Mouse (Mus musculus) midbrain, embryonic 12.5 days (tissue): Measurements from ENCODE around the gene Fhdc1. TPM values are rescaled to one million over a fixed set of nuclear protein-coding genes. Genes with fewer than 3 reads are reported as not detected.
A peak's percentile ranks its signal among the peaks of the same experiment; 100 is the strongest.

ENCODE experiments used
- ATAC-seq: fragments of 200-750 bp; cut with Nextera tagmentation; 2 replicates; pipeline ENCODE4 v1.8.0; 2017; ENCODE audit warnings: low read depth, moderate TSS enrichment, moderate library complexity; ENCODE audit not compliant: low FRiP score
- H3K27ac ChIP-seq: fragments of 300-500 bp; sonication (generic); replicated peaks from 2 replicates; pipeline ENCODE4 v1.5.1; 2016; ENCODE audit warnings: mild to moderate bottlenecking
- H3K27me3 ChIP-seq: fragments of 300-500 bp; sonication (generic); 2 replicates; pipeline ENCODE4 v1.6.1; 2016; ENCODE audit warnings: mild to moderate bottlenecking
- H3K36me3 ChIP-seq: fragments of 300-500 bp; sonication (generic); 2 replicates; pipeline ENCODE4 v1.6.1; 2016
- H3K4me1 ChIP-seq: fragments of 300-500 bp; sonication (generic); 2 replicates; pipeline ENCODE4 v1.6.1; 2016
- H3K4me2 ChIP-seq: fragments of 300-500 bp; sonication (generic); replicated peaks from 2 replicates; pipeline ENCODE4 v1.6.1; 2016; ENCODE audit warnings: mild to moderate bottlenecking, moderate library complexity
- H3K4me3 ChIP-seq: fragments of 300-500 bp; sonication (generic); 2 replicates; pipeline ENCODE4 v1.5.1; 2016; ENCODE audit warnings: mild to moderate bottlenecking
- H3K9ac ChIP-seq: fragments of 300-500 bp; sonication (generic); replicated peaks from 2 replicates; pipeline ENCODE4 v1.6.1; 2016; ENCODE audit warnings: mild to moderate bottlenecking, moderate library complexity
- H3K9me3 ChIP-seq: fragments of 300-500 bp; sonication (generic); 2 replicates; pipeline ENCODE4 v1.6.1; 2016; ENCODE audit warnings: mild to moderate bottlenecking
- WGBS: fragments of 180-500 bp; shearing (Covaris S2); methylation state at CpG from one replicate; pipeline ENCODE4 v1.1.7; 2016; 5-methylcytosine and 5-hydroxymethylcytosine counted together
- polyA plus RNA-seq: library from polyadenylated mRNA; unstranded; fragments of >200 nt; fragmentation: Nextera tagmentation; extraction: Ambion mirVana; gene quantifications from 2 replicates; pipeline ENCODE4 v1.2.1, GENCODE M21; 2016

Gene Fhdc1
- polyA plus RNA-seq, 1 experiment from 2014 or later = 4.9 TPM

DNA sequence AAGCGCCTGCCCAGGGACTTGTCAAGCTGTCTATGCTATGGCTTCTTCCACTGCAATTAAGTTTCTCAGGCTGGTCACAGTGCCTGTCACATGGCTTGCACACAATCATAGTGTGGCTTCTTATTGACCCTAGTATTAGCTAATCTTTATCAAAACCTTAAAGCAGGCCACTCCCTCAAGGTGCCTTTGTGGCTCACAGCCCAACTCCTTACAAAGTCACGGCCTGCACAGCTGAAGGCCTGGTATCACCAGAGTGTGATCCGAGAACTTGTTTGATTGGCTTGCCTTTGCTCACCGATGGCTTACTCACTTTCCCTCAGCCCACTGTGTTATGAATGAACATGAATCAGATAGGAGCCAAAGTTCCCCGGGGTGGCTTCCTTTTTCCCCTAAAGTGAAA is 52.5 kb downstream of the Fhdc1 start:
- Histone ChIP-seq H3K4me1 (peaks cover 12% of the 10 kb centered on the region), H3K4me2 (no peak overlapping the region), H3K9me3 (no peaks in the 10 kb centered on the region), H3K9ac (no peak overlapping the region), H3K27me3 (no peaks in the 10 kb centered on the region; the same call in 1 of the 2 replicates), H3K4me3 (no peak overlapping the region), H3K36me3 (no peaks in the 10 kb centered on the region), H3K27ac (no peak overlapping the region)
- 91% methylated on average over 5 of the region's 5 CpGs for WGBS
- ATAC-seq = no peak

DNA sequence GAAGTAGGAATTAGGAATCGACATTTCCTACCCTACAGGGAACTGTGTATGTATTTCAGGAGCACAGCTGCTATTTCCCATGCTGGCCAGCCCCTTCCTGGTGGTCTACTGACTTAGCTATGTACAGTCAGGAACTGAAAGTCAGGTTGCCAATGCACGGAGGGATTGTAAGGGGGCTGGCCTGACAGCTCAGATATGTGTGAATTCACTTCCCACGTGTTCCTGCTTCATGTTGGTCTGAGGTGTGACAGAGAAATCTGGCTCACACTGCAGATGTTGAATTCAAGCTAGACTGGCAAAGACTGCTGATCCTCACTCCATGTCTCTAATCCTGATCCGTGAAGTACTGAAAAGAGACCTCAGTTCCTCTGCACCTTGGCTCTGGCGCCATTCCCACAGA is 57.9 kb downstream of the Fhdc1 start:
- Histone ChIP-seq H3K4me2 (no peak overlapping the region), H3K4me3 (no peak overlapping the region), H3K27ac (no peak overlapping the region), H3K9ac (no peak overlapping the region), H3K36me3 (no peaks in the 10 kb centered on the region), H3K4me1 (peaks cover 10% of the 10 kb centered on the region), H3K9me3 (no peaks in the 10 kb centered on the region), H3K27me3 (no peaks in the 10 kb centered on the region)
- no peak for ATAC-seq
- WGBS = 85% methylated on average over 5 of the region's 5 CpGs

DNA sequence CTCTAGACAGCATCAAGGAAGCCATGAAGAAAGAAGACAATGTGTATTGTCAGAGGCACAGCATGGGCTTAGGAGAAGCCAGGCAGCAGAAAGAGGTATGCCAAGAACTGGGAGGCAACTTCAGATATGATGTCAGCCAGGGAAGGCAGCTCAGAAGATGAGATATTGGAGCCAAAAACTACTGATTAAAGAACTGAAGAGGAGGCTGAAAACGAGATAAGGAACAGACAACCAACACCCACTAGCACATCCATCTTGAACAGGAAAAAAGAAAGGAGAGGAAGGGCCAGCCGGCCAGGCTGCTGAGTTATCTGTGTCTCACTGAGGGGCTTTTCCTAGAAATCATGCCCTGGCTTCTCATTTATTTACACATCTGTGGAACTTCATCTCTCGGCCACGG is 66.4 kb downstream of the Fhdc1 start:
- 72% methylated on average over 4 of the region's 4 CpGs for WGBS
- no peaks in the 10 kb centered on the region; the same call in 1 of the 2 replicates for H3K9me3 ChIP-seq
- H3K9ac ChIP-seq = no peak overlapping the region
- H3K27ac ChIP-seq = no peak overlapping the region
- no peak overlapping the region for H3K4me2 ChIP-seq
- H3K4me3 ChIP-seq = no peak overlapping the region
- H3K4me1 ChIP-seq = no peaks in the 10 kb centered on the region; the same call in 1 of the 2 replicates
- H3K27me3 ChIP-seq = 0 out of 2 replicates have a peak, but pooled peaks cover 6% of the 10 kb centered on the region
- H3K36me3 ChIP-seq = no peaks in the 10 kb centered on the region
- ATAC-seq = no peak

DNA sequence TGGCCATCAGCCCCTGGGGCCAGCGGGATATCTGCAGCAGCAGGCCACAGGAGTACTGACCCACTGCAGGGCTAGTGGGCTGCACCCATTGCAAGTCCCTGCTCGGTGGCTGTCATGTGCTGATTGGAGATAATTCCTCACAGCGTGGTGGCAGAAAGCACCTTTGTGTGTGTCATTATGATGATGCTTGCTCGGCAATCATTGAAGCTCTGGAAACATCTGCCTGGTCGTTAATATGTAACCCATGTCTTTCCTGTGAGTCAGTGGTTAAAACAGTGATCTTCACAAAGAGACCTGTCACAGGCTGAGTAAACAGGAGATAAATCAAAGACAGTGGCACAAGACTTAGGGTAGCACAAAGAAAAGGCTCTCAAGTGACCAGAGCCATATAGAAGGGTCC is 67.3 kb downstream of the Fhdc1 start:
- no peaks in the 10 kb centered on the region; the same call in 1 of the 2 replicates for H3K4me1 ChIP-seq
- H3K9ac ChIP-seq = no peak overlapping the region
- H3K4me2 ChIP-seq = no peak overlapping the region
- no peaks in the 10 kb centered on the region; the same call in 1 of the 2 replicates for H3K9me3 ChIP-seq
- no peaks in the 10 kb centered on the region for H3K36me3 ChIP-seq
- WGBS = 64% methylated on average over 5 of the region's 5 CpGs
- H3K4me3 ChIP-seq = no peak overlapping the region
- H3K27me3 ChIP-seq = 0 out of 2 replicates have a peak, but pooled peaks cover 6% of the 10 kb centered on the region
- no peak for ATAC-seq
- H3K27ac ChIP-seq = no peak overlapping the region

DNA sequence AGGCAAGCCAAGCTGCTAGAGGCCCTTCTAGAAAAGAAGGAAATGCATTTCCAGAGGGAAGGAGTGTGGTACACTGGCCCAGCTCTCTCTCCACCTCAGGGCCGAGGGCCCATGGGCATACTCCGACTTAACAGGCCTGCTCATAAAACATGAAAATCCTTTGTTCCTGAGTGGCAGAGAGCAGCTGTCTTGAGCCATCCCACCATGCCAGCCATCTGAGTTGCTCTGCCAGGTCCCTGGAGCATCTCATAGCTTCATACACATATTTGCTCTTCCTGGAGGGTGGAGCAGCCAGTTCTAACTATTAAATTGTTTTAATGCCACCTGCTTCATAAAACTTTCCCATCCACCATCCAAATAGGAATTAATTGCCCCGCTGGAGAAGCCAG is 70.8 kb downstream of the Fhdc1 start:
- no peak overlapping the region for H3K27ac ChIP-seq
- 86% methylated on average over 3 of the region's 3 CpGs for WGBS
- H3K4me3 ChIP-seq = no peak overlapping the region
- no peak overlapping the region for H3K9ac ChIP-seq
- no peaks in the 10 kb centered on the region; the same call in 1 of the 2 replicates for H3K4me1 ChIP-seq
- 0 out of 2 replicates have a peak, but pooled peaks cover 9% of the 10 kb centered on the region for H3K27me3 ChIP-seq
- H3K4me2 ChIP-seq = no peak overlapping the region
- no peaks in the 10 kb centered on the region; the same call in 1 of the 2 replicates for H3K9me3 ChIP-seq
- no peaks in the 10 kb centered on the region for H3K36me3 ChIP-seq
- no peak for ATAC-seq

DNA sequence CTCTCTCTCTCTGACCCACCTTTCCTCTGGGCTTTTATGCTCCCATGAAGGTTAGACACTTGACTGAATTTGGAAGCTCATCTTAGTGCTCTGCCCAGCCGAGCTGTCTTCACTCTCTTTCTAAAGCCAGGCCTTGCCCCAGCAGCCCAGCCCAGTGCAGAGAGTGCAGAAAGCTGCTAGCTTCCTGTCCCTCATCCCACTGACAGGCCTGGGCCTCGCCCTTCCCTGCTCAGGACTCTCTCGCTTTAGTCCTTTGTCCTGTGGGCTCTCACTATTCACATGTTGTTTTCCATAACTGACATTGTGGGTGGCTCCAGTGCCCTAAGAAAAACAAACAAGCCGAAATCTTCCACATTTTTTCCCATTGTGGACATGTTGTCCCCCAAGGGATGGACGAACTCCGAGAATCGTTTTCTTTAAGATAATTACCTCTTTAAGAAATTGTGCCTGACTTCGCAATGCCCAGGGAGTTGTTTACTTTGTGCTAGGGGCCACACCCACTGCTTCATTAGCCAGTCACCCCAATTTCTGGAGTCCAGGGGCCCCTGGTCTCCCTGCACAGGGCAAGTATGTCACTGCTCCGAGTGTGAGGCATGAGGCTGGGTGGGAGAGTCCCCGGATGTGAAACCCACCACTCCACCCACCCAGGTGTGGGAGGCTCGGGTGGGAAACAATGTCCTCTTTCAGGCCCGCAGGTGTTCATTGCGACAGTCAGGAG is 71.3 kb downstream of the Fhdc1 start:
- no peak overlapping the region for H3K4me2 ChIP-seq
- no peak overlapping the region for H3K4me3 ChIP-seq
- no peaks in the 10 kb centered on the region; the same call in 1 of the 2 replicates for H3K4me1 ChIP-seq
- H3K27ac ChIP-seq = no peak overlapping the region
- no peak overlapping the region for H3K9ac ChIP-seq
- no peak for ATAC-seq
- 67% methylated on average over 13 of the region's 13 CpGs for WGBS
- H3K27me3 ChIP-seq = peaks cover 10% of the 10 kb centered on the region; the same call in 1 of the 2 replicates
- no peaks in the 10 kb centered on the region for H3K36me3 ChIP-seq
- H3K9me3 ChIP-seq = no peaks in the 10 kb centered on the region; the same call in 1 of the 2 replicates

DNA sequence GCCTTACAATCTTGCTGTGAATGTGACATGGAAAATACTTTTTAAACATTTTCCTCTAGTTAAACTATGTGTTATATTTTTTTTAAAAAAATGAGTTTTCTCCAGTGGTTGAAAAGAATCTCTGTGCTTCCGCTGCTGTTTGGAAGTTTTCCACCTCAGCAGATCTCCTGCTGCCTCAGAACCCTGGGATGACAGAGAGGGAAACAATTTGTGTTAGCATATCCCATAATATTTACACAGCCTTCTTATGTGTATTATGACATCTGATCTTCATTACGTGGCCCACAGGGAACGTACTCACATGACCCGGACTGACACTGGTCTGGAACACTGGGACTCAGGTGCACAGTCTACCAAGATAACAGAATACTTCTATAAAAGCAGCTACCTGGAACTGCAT is 74.7 kb downstream of the Fhdc1 start:
- Histone ChIP-seq H3K36me3 (no peaks in the 10 kb centered on the region), H3K4me2 (no peak overlapping the region), H3K4me3 (no peak overlapping the region), H3K9me3 (no peaks in the 10 kb centered on the region), H3K27me3 (peaks cover 12% of the 10 kb centered on the region; the same call in 1 of the 2 replicates), H3K9ac (no peak overlapping the region), H3K4me1 (peaks cover 12% of the 10 kb centered on the region), H3K27ac (no peak overlapping the region)
- ATAC-seq = no peak
- 91% methylated on average over 4 of the region's 4 CpGs for WGBS

DNA sequence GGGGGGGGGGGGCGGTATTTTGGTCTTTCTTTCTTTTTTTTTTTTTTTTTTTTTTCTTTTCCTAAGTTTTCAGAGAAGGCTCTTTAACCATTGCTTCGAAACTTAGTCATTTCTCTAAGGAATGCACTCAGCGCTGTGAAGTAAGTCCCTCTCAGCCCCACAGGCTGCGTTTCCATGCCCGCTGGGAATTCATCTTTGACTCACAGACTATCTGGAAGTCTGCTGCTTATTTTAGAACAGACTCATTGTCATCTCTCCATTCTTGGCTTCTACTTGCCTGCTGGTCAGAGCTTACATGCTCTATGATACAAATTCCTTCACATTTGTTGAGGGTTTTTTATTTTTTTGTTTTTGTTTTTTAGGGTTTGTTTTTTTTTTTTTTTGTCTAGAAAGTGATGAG is 76.8 kb downstream of the Fhdc1 start:
- Histone ChIP-seq H3K9me3 (no peaks in the 10 kb centered on the region), H3K27ac (no peak overlapping the region), H3K27me3 (peaks cover 7% of the 10 kb centered on the region; the same call in 1 of the 2 replicates), H3K4me1 (peaks cover 12% of the 10 kb centered on the region), H3K36me3 (no peaks in the 10 kb centered on the region), H3K9ac (no peak overlapping the region), H3K4me2 (no peak overlapping the region), H3K4me3 (no peak overlapping the region)
- WGBS = 26% methylated on average over 5 of the region's 5 CpGs
- no peak for ATAC-seq

DNA sequence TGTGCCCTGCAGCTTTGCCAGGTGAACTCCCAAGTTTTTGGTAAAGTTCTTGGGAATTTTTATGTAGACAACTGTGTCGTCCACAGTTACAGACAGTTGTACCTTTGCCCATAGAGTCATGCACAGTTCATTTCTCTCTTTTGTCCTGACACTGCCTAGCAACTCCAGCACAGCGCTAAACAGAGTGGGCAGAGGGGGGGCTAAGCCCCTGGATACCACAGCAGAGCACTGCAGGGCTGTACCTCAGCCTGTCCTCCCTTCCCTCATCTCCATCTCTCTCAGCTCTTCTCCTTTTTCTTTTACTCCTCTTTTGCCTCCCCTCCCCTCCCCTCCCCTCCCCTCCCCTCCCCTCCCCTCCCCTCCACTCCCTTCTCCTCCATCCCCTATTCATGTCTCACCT is 77.5 kb downstream of the Fhdc1 start:
- peaks cover 12% of the 10 kb centered on the region for H3K4me1 ChIP-seq
- H3K9ac ChIP-seq = no peak overlapping the region
- H3K27ac ChIP-seq = no peak overlapping the region

DNA sequence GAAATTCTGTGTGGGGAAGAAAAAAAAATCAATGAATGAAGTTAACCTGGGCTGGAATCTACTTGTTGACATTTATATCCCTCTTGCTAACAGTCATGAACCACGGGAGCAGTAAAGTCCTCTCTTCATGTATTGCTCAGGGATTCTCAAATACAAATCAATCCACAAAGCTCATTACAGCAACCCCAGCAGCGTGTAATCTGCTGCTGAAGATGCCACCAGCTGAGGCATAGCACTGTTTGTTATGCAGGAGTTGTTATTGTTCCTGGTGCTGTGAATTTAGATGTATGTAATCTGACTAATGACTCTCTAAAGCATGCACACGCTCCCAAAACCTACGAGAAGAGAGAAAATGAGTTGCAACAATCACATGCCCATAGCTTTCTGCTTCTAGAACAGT is 82.3 kb downstream of the Fhdc1 start:
- 52% methylated on average over 4 of the region's 4 CpGs for WGBS
- H3K4me3 ChIP-seq = no peak overlapping the region
- no peak overlapping the region for H3K9ac ChIP-seq
- H3K4me2 ChIP-seq = no peak overlapping the region
- H3K27me3 ChIP-seq = no peaks in the 10 kb centered on the region
- H3K4me1 ChIP-seq = peaks cover 7% of the 10 kb centered on the region
- H3K36me3 ChIP-seq = no peaks in the 10 kb centered on the region
- H3K27ac ChIP-seq = no peak overlapping the region
- ATAC-seq = no peak
- H3K9me3 ChIP-seq = no peaks in the 10 kb centered on the region

More for the DNA sequence above, 77.5 kb downstream of the Fhdc1 start:
- ATAC-seq = peak; percentile 56; the same call in 1 of the 2 replicates
- Histone ChIP-seq H3K27me3 (peaks cover 7% of the 10 kb centered on the region; the same call in 1 of the 2 replicates), H3K4me2 (no peak overlapping the region), H3K36me3 (no peaks in the 10 kb centered on the region), H3K4me3 (no peak overlapping the region), H3K9me3 (no peaks in the 10 kb centered on the region)
- 10% methylated on average over 2 of the region's 2 CpGs for WGBS

DNA sequence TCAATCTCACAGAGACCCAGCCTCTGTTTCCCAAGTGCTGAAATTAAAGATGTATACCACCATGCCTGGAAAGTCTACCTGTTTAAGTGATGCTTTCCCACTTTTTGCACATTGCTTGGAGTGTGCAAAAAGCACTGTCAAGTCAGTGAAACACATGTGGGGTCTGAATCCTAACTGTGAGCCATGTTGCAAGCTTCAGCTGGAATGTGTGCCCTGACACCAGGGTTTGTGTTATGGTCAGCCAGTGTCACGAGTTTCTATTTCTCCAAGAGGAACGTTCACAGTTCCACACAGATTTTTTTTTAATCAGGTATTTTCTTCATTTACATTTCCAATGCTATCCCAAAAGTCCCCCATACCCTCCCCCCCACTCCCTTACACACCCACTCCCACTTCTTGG is 84.0 kb downstream of the Fhdc1 start:
- no peak for ATAC-seq
- Histone ChIP-seq H3K36me3 (no peaks in the 10 kb centered on the region), H3K27me3 (no peaks in the 10 kb centered on the region), H3K4me2 (no peak overlapping the region), H3K9me3 (no peaks in the 10 kb centered on the region), H3K9ac (no peak overlapping the region), H3K27ac (no peak overlapping the region), H3K4me3 (no peak overlapping the region), H3K4me1 (no peaks in the 10 kb centered on the region)
- 83% methylated on average over 2 of the region's 2 CpGs for WGBS

DNA sequence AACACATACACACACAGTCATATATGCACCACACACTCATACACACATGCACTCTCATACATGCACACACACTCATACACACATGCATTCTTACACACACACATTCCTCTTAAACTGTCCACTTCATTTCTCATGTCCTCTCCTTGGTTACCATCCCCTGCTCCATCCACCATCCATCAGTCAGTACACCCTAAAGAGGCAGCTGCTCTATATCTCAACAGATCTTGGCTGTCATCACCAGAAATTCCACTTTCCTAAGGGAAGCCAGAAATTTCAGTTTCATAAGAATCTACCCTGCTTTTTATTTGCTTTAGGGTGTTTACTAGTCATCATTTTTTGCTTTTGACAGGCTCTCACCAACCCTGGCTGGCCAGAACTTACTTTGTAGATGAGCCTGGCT is 84.4 kb downstream of the Fhdc1 start:
- no peak for ATAC-seq
- no peak overlapping the region for H3K4me2 ChIP-seq
- no peak overlapping the region for H3K9ac ChIP-seq
- no peaks in the 10 kb centered on the region for H3K9me3 ChIP-seq
- no peaks in the 10 kb centered on the region for H3K27me3 ChIP-seq
- no peak overlapping the region for H3K27ac ChIP-seq
- H3K4me1 ChIP-seq = no peaks in the 10 kb centered on the region
- no peak overlapping the region for H3K4me3 ChIP-seq
- H3K36me3 ChIP-seq = no peaks in the 10 kb centered on the region
